Mouse (Mus musculus): ENCODE measurements around the gene Gm6205. TPM values are rescaled to one million over a fixed set of nuclear protein-coding genes. Genes with fewer than 3 reads are reported as not detected.
"Not testable (repeated sequence)": the region's sequence is repeated elsewhere in the genome, so short reads cannot be mapped to it uniquely, and the experiment has no call there.

Gene Gm6205
- not detected in 2 replicates for total RNA-seq (2021)
- long read RNA-seq, experiment 1 = 0 reads
- long read RNA-seq, experiment 2 = 0 reads

GRCm38 (mm10) chr5:94648082-94648481, at the start of gene Gm6205:
Gene Gm6205, plus strand, starts transcription at chr5:94648382.
- not testable (repeated sequence) for DNase-seq

- not testable (repeated sequence) for DNase-seq
These were observed 31.9 kb upstream of the Gm6205 start, which contains the start of gene Gm3147 for GRCm38 (mm10) chr5:94616242-94616641. Gene Gm3147, minus strand, starts transcription at chr5:94616342.

GRCm38 (mm10) chr5:94623679-94624078, 24.5 kb upstream of the Gm6205 start, which contains the start of gene Gm6509:
Gene Gm6509, plus strand, starts transcription at chr5:94623979.
- DNase-seq = not testable (repeated sequence)

Other genes starting within 250 kb of the Gm6205 start
- gene Gm7682, start 202.6 kb upstream of the Gm6205 start, total RNA-seq (2021) = not detected in 2 replicates
- gene Gm3139, start 122.1 kb upstream of the Gm6205 start, total RNA-seq (2021) = not detected in 2 replicates
- gene Gm3147, start 32.0 kb upstream of the Gm6205 start, total RNA-seq (2021) = not detected in 2 replicates
- not detected in 2 replicates for gene Gm6509, start 24.4 kb upstream of the Gm6205 start, total RNA-seq (2021)
- not detected in 2 replicates for gene Gm3183, start 217.1 kb downstream of the Gm6205 start, total RNA-seq (2021)